Mouse (Mus musculus) cerebellum, postnatal 14 days (tissue): ENCODE measurements around the gene Htra2.

Experiments
- DNase-seq, 2 experiments: peaks; one replicate each; pipeline ENCODE4 v3.0.0; 2021; ENCODE audit warnings: mixed read lengths in 2 of 2

The Htra2 gene

DNA sequence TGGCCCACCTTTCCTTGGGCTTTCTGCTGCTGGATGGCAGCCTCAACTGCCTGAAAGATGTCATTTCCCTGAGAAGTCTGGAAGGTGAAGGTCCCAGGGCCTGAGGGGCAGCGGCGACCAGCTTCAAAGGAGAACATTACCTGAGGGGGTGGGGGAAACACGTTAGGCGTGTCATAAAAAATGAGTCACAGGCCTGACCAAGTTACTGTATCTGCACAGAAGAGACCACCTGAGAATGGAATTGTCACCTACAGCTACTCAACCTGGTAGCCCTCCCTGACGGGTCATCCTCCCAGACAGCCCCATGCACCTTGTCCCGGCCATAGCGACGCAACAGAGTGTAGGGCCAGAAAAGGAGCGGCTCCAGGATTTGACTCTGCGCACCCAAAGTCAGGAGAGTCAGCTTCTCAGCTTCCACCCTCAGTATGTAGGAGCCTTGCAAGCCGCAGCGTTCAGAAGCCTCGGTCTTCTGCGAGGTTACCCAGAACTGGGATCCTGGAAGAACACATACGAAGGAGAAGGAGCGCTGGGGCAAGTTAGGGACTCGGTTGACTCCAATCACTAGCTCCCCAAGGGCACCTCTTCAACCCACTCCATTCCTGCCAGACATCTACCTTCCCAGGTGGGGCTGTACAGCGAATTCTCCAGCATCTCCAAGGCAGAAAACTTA is 23.0 kb downstream of the Htra2 start:
- no peak for DNase-seq

DNA sequence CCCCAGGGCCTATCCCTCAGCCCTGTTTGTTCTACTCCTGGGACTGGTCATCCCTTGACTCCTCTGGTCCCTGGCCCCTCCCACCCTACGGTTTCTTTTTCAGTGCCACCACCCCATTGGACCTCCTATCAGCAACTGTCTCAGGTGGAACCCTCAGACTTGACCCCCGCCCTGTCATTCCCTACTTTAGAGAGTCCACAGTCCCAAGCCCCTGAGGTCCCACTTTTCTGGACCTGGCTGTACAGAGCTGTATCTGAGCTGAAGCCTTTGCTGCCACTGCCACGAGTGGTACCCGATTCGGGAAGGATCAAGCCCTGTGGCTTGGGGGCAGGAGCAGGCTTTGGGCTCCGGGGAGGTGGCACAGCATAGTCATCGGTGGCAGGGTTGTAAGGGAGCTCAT is 24.0 kb downstream of the Htra2 start:
- no peak for DNase-seq

DNA sequence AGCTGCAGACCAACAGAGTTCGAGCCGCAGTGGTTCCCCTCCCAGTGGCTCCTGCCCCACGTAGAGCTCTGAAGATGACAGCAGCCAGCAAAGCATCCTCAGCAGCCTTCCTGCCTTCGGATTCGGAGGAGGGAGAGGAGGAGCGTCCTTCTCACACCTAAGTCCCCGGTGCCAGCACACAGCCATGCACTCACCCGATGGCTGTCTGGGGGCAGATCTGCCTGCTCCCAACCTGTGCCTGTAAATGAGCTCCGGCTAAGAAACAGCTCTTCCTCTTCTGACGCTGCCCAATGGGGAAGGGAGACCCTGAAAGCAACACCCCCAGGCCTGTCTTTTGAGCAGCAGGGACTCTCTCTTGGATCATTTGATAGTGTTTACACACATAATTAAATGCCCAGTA is 25.3 kb downstream of the Htra2 start:
- no peak for DNase-seq

DNA sequence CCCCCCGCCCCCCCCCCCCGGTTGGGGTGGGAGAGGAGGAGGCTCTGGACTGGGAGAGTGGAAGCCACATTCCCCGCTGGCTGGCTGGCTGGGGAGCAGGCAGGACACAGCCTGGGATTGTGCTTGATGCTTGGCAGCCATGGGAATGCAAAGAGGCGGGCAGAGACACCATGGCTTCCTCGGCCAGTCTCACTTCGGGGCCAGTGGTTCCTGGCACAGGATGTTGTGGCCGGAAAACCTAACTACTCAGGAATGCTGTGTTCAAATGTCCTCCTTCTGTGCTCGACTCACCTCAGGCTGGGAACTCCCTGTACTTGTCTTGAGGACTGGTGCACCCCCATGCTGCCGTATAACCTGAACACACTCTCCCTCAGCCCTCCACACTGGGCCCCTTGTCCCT is 27.4 kb downstream of the Htra2 start:
- DNase-seq = no peak

DNA sequence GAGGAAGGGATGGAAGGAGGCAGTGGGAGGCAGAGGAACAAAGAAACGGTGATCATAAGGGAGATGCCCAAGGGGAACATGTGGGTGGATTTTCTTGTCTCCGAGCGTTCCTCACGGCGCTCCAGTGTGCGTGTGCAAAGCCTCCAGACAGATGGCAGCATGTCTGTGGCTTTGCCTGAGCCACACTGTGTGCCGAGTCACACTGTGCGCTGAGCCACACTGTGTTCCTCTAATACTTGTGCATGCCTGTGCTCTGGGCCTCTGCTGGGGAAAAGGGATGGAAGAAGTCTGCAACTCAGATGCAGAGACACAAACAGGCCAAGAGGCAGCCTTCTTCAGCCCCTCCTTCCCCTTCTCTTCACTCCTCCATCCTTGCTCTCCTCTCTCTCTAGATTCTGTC is 27.8 kb downstream of the Htra2 start:
- no peak for DNase-seq

DNA sequence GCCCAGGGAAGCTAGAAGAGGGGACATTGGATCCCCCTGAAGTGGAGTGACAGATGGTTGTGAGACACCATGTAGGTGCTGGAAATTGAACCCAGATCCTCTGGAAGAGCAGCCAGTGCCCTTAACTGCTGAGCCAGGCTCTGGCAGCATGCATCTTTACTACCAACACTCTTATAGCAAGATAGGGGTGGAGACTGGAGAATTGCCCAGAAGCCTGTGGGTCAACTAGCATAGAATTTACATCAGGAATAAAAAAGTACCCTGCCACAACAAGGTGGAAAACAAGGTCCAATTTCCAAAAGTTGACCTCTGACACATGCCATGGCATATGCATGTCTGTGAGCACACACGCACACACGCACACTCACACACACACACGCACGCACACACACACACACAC is 29.9 kb downstream of the Htra2 start:
- no peak for DNase-seq

DNA sequence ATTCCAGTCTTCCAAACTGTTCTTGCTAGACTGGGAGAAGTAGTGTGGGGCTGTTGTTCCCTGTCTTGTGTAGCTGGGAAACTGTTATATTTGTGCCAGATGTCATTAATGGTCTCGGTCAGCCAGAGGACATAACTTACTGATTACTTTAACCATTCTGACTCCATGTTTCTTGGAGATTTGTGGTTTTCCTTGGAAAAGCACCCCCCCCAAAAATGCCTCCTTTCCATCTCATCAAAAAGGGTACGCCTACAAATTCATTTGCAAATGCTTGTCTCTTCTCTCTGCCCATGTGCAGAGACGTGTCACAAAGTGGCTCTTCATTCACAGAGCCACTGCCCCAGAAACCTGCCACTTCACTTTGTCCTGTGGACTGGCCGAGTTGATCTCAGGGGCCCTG is 30.7 kb downstream of the Htra2 start:
- DNase-seq = no peak

DNA sequence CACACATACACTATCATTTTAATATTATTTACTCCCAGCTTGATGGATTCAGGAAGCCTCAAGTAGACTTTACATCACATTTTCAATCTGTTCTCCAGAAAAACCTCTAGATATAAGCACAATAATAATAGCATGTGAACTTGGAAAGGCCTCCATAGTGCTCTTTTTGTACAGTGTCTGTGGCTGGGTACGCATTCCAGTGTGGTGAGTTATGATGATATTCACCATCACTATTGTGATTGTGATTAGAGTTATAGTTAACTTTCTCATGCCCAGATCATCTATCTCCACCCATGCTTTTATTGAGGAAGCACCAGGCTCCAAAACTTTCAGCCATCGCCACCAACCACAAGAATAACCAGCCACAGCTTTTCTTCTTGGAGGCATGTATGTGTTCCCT is 31.3 kb downstream of the Htra2 start:
- no peak for DNase-seq

DNA sequence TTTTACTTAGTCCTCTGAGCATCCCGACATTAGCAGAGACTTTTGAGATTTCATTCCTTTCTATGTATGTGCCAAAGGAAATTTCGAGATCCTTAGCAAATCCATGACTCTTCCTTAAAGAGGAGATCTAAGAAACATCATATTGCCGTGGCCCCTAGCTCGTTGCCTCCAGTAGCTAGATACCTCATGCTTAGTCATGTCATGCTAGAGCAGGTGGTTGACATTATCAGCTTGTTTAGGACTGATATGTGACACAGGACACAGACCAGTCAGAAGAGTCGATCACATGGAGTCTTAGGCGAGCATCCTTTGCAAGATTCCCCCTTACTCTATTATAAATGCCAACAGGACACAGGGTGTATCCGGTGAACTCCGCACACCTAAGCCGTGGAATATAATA is 32.1 kb downstream of the Htra2 start:
- no peak for DNase-seq

DNA sequence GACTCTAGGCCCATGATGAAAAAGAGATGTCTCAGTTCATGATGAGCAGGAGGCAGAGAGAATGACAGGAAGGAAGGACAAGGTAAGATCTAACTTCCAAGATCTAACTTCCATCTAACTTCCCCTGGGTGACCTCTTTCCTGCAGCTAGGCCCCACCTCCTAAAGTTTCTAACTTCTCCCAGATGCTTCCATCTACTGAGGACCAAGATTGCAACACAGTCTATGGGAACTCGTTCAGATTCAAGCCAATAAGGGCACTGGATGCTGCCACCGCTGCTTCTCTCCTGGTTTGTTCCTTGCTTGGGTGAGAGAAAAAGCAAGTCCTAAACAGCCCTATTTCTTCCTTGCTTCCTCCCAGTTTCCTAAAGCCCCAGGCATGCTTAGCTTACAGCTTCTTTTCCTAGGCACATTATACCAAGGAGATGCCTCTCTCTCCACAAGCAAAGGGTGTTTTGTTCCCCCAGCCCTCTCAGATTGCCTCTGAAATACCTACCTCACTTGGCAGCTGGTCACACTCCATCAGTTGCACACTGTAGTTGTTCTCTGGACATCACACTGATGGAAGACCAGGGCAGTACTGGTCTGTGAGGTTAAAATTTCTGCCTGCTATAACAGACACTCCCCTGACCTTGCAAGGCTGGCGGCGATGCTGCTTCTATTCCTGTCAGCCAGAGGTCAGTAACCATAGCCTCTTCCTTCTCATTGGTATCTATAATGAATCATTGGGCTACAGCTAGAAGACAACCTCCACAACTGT is 34.1 kb downstream of the Htra2 start:
- no peak for DNase-seq

DNA sequence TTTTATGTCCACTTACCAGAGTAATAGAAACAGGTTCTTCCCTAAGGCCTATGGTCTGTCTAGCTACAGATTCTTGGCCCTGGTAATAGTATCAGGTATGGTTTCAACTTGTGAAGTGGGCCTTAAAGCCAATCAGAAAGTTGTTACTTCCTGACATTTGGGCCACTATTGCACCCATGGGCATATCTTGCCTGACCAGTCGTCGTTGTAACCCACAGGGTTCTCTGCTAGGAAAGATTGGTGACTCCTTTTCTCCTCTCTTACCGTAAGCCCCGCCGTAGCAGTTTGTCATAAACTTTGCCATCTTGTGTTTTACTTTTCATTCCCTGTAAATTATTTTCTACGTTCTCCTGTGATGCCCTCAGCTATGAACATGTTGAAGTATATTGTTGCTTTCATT is 35.0 kb downstream of the Htra2 start:
- no peak for DNase-seq

DNA sequence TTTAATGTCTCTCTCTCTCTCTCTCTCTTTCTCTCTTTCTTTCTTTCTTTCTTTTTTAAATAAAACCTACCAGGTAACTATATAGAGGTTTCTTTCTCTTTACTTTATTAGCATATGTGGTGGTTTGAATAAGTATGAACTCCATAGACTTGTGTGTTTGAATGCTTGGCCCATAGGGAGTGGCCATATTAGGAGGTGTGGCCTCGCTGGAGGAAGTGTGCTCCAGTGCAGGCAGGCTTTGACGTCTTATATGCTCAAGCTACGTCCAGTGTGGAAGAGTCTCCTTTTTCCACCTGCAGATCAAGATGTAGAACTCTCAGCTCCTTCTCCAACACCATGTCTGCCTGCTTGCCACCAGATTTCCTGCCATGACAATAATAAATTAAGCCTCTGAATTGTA is 36.0 kb downstream of the Htra2 start:
- no peak for DNase-seq

DNA sequence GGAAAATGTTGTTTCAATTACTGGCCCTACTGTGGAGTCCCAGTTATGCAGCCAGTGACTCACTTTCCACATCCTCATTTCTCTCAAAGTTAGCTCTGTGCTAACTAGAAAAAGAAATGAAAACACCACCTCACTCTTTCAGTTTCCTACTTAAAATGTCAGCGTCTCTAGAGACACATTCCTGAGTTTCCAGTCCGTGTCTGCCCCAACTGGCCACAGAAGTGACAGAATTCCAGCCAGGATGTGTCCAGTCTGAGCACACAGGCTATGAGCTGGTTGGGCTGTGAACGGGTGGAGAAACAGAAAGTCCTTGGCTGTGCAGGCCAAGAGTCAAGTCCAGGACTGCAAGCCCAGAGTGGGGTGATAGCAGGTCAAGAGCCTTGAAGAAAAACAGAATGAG is 37.9 kb downstream of the Htra2 start:
- DNase-seq = no peak

DNA sequence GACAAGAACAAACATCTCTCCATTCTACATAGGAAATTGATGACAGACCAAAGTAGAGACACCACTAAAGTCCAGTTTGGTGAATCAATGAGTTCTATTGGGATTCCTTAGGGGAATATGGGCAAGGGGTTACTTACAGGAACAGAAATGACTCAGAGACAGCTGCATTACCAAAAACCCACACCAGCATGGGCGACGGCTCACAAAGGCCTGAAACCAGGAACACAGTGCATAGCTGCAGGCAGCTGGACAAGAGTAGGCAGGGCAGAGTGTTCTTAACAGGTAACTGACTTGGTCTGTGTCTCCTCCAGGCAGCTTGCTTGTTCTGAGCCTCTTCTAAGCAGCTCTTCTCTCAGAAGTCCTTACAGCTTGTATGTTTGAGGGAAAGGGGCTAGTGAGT is 39.3 kb downstream of the Htra2 start:
- no peak for DNase-seq

DNA sequence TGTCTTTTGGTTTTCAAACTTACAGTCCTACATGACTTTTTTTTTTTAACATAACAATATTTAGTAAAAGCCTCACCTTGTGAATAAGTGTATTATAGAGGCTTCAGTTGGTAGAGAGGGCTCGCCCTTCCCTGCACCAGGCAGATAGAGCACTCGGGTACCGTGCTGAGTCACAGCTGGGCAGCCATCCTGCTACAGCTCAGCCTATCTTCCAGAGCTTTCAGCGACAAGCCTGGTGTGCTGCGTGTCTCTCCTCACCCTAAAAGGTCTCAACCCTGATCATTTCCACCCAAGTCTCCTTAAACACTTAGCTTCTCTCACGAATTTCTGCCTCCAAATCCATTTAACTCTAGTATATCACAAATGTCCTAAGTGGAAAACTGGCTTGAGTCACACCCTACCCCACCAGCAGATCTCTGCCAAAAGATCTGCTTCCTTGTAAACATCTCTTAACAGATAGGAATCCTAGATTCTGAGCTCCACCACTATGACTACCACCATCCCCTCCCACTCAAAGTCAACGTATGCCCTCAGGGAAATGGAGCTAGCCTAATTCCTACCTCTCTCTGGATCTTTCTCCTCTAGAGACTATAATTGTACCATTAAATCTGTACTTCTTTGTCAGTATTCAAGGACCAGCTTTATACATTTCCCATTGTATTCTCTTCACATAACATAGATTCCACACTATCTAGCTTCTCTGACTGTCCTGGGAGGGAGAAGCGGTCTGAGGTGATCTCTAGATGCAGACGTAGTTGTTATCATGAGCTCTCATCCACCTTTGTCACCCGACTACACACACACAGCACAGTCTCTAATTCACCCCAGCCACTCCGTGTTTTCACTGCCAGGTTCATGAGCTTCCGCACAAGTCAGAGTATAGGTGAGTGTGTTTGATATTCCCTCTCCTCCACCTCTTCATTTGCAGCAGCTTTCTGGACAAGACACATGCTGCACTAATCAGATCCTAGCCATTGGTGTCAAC is 40.3 kb downstream of the Htra2 start:
- no peak for DNase-seq

DNA sequence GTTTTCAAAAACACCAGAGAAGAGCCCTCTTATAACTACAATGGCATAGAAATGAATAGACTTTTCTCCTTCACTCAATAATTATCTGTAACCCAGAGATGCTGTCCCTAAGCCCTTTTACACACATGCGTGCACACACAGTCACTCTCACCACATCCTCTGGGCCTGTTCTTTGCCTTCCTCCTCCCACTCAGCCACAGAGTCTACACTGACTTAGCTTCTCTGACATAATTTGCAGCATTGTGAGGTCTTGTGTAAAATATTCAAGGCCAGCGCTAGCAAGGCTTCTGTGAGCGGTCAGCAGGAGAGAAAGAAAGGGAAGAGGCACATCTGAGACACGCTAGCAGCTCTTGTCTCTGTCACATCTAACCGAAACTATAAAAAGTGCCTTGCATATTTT is 41.6 kb downstream of the Htra2 start:
- no peak for DNase-seq

DNA sequence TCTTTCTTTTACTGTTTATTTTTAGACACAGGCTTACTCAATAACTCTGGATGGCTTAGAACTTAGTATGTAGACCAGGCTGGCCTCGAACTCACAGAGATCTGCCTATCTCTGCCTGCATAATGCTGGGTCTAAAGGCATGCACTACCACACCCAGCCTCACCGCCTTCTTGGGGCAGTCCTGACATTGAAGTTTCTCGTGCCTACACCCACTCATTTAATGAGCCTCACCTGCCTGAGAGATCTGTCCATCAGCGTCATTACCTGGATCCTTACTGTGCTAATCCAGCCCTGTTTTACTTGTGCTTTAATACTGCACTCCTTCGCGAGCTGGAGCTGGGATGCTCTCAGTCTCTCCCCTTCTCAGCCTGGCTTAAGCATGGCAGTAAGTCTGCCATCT is 43.3 kb downstream of the Htra2 start:
- no peak for DNase-seq

DNA sequence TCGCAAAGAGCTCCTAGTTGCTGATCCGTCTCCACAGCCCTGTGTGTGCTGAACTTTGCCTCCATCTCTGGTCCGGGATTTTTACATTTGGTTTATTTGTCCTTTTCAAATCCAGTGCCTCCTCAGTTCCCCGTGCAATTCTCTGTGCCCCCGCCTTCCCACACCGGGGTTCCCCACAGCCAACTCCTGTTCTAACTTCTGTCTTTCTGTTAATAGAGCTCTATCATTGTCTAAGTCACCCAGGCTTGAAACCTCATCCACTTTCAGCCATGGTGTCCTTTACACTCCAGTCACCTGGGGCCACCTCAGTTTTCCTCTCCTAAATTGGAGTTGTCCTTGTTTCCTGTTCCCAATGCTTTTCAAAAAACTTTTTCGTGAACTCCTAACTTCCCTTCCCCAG is 43.8 kb downstream of the Htra2 start:
- DNase-seq = no peak

DNA sequence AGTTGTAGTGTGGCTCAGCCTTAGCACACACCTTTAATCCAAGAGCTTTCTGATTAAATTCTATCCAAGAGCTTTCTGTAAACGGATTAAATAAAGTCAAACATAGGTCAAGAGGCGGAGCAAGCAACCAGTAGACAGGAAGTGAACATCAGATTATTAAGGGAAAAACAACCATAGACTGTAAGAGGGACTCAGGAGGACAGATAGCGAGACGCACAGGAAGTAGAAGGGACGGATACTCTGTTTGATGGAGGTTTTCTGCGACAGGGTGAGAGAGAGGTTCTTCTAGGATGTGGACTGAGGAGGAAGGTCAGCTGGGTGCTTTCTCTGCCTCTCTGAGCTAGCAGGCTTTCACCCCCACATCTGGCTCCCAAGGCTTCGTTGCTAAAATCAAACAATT is 45.1 kb downstream of the Htra2 start:
- DNase-seq = no peak

DNA sequence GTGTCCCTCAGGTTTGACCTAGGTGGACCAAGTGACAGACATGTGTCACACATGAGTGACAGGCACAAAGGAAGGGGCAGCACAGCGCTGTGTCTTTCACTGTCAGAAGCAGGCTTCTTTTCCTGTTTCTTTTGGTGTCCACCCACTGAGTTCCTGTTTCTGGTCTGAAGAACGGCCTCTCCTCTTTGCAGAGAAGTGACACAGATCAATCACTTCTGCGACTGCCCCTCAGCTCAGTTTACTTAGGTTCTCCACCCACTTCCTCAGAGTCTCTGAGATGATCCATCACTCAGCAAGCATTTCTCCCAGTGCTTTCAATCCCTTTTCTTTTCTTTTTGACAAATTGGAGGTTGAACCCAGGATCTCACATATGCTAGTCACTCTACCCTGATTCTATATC is 46.4 kb downstream of the Htra2 start:
- no peak for DNase-seq

DNA sequence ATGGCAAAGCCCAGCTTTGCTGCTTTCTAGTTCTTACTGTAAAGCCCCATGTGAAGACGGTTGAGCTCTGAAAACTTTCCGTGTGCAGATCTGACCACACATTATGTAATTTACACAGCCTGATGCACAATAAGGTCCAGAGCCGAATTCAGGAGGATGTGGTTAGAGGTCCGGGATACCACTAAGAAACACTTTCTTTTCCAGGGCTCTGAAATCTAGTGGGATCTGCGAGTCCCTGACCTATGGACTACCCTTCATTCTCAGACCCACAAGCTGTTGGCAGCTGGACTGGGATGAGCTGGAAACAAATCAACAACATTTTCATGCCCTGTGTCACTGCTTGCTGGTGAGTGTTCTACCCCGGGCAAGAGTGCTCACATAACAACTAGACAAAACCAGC is 49.0 kb downstream of the Htra2 start:
- no peak for DNase-seq

DNA sequence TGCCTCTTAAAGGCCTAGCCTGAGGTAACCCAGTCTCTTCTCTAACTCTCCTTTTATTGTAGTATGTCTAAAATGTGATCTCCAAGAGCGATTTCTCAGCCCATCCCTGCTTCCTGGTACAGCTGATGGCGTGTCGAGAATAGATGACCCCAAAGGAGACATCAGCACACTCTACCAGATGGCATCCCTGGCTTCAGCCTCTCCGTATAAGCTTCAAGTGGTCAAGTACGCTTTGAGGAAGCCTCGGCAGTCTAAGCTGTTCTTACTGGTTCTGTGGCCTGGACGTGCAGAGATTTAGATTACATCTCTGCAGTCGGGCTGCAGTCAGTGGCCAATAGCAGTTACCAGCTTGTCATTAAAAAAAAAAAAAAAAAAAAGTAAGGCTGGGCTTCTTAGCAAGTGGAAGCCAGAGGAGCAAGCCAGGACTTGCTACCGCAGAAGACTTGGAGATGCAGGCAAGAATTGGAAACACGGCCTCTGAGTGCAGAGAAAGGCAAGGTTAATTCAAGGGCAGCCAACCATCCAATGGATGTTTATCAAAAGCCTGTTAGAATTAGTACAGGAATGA is 49.5 kb downstream of the Htra2 start:
- no peak for DNase-seq

DNA sequence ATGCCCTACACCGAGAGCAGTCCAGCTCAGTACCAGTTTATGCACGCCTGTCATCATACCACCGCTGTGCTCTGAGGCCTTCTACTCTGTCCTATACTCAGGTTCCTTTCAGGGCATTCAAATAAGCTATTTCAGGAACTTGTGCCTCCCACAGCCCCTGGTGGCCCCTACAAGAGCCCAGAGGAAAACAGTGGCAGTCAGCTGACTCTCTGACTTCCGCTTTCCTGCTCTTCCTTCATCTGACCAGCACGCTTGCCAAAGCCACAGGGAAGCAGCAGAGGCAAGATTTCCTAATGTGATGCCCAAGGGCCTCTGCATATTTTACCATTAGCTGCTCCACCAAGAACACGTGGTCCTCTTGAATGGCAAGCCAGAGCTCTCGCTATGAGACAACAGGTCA is 50.2 kb downstream of the Htra2 start:
- DNase-seq = no peak
